Mouse (Mus musculus) v-Abl transformed pro-B cells (cell line): ENCODE data around the gene Zc3h4.

Experiments used
- in situ Hi-C, 2 experiments: fragments of 400-800 bp; cut with MboI; formaldehyde crosslinking; loops; one replicate each; pipeline ENCODE4 v1.15.1; 2025; ENCODE audit not compliant: unreplicated experiment in 2 of 2

The Zc3h4 gene

GRCm38 (mm10) chr7:16472116-16472709 is 71.5 kb downstream of the Zc3h4 start:
- in situ Hi-C loops: no loop called here

GRCm38 (mm10) chr7:16473847-16474246 is 73.1 kb downstream of the Zc3h4 start:
- in situ Hi-C loops: no loop called here

GRCm38 (mm10) chr7:16474445-16474844 is 73.7 kb downstream of the Zc3h4 start:
- in situ Hi-C loops: no loop called here

GRCm38 (mm10) chr7:16475321-16475720 is 74.6 kb downstream of the Zc3h4 start:
- in situ Hi-C loops: no loop called here

GRCm38 (mm10) chr7:16475764-16476599 is 75.3 kb downstream of the Zc3h4 start:
- in situ Hi-C loops: no loop called here

- in situ Hi-C loops: no loop called here
Observed at GRCm38 (mm10) chr7:16476600-16476989, 75.9 kb downstream of the Zc3h4 start.

GRCm38 (mm10) chr7:16477628-16478027 is 76.9 kb downstream of the Zc3h4 start, which contains the start of gene Npas1:
Npas1 (minus strand) TSS chr7:16477728.
- in situ Hi-C loops: no loop called here
